Mouse (Mus musculus): ENCODE data around the gene Spin1. TPM values are rescaled to one million over a fixed set of nuclear protein-coding genes. Genes with fewer than 3 reads are reported as not detected.

Gene Spin1
- polyA plus RNA-seq, 1 experiment from 2014 or later = 103 TPM

DNA sequence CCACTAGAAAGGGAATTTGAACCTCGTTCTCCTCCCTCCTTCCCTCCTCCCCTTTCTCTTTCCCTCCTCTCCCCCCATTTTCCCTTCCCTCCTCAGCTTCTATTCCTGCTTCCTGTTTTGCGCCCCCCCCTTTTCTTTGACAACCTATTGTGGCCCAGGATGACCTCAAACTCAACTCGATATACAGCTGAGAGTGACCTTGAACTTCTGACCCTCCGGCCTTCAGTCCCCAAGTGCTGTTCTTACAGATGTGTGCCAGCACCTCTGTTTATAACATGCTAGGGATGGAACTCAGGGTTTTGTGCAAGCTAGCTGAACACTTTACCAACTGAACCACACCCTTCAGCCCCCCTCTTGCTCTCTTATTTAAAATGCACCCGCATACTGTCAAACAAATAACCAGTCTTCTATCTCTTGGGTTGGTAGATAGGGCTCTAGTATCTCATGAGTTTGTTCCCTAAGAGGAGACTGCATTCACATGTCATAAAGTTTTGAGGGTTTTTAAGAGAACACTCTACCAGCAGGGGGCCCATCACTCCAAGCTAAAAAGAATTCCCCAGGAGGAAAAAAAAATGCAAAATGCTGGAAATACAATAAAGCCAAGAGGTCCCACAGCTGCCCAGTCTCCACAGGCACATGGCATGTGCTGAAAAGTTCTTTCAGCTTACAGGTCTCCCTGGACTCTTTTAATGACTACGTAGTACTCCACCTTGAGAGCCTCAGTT is 90.9 kb downstream of the Spin1 start:
- ATAC-seq (ENCODE audit: low FRiP score) (no peak), DNase-seq (ENCODE audit: low spot score, missing footprints) (peak; percentile 78)
- H3K27ac ChIP-seq (ENCODE audit: low read depth, low read length) = no peak overlapping the region
- H3K4me3 ChIP-seq (ENCODE audit: low read depth, low read length) = no peak overlapping the region
- H3K9ac ChIP-seq (ENCODE audit: low read length) = no peak overlapping the region
- H3K4me2 ChIP-seq = no peak overlapping the region
- H3K9me3 ChIP-seq (ENCODE audit: control insufficient read depth, low read length) = no peaks in the 10 kb centered on the region; the same call in 1 of the 2 replicates
- H3K4me1 ChIP-seq (ENCODE audit: control insufficient read depth, insufficient read depth, low read length) = no peaks in the 10 kb centered on the region
- whole genome bisulfite sequencing = 93% methylated on average over 6 of the region's 6 CpGs
- no peaks in the 10 kb centered on the region for H3K36me3 ChIP-seq (ENCODE audit: control insufficient read depth, insufficient read depth, low read length)
- no peaks in the 10 kb centered on the region for H3K27me3 ChIP-seq (ENCODE audit: control insufficient read depth, insufficient read depth, low read length)

DNA sequence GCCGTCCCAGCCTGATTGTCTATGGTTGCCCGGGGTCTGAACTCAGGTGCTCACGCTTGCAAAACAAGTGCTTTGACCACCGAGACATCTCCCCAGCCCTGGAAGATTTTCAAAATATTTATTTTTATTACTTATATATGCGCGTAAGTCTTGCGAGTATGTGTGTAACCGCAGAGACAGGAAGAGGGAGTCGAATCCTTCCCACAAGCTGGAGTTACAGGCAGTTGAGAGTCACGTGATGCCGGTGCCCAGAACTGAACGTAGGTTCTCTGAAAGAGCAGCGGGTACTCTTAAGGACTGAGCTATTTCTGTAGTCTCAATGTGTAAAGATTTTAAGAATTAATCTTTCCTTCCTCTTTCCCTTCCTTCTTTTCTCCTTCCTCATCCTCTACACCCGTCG is 93.2 kb downstream of the Spin1 start:
- Histone ChIP-seq H3K4me2 (no peak overlapping the region), H3K4me3 (ENCODE audit: low read depth, low read length) (no peak overlapping the region), H3K9me3 (ENCODE audit: control insufficient read depth, low read length) (no peaks in the 10 kb centered on the region), H3K36me3 (ENCODE audit: control insufficient read depth, insufficient read depth, low read length) (no peaks in the 10 kb centered on the region), H3K27ac (ENCODE audit: low read depth, low read length) (no peak overlapping the region), H3K9ac (ENCODE audit: low read length) (no peak overlapping the region), H3K4me1 (ENCODE audit: control insufficient read depth, insufficient read depth, low read length) (no peaks in the 10 kb centered on the region), H3K27me3 (ENCODE audit: control insufficient read depth, insufficient read depth, low read length) (no peaks in the 10 kb centered on the region)
- no peak for ATAC-seq (ENCODE audit: low FRiP score)
- WGBS = 91% methylated on average over 15 of the region's 15 CpGs
- no peak for DNase-seq (ENCODE audit: low spot score, missing footprints)

DNA sequence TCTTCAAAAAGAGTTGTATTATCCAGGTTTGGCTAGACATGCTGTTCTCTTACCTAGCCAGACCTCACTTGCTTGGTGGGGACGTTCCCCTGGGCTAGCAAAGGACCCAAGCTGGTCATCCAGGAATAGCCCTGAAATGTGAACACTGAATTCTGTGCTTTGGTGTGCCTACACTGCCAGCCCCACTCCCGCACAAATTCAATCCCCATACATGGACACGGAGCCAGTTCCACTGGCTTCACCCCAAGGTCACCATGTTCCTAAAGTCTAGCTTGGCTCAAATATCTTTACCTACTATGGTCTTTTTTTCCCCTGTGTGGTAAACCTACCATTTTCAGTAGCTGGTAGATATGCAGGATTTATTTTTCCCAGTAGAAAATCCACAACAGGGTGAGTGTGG is 97.0 kb downstream of the Spin1 start:
- WGBS = 89% methylated on average over 3 of the region's 3 CpGs

DNA sequence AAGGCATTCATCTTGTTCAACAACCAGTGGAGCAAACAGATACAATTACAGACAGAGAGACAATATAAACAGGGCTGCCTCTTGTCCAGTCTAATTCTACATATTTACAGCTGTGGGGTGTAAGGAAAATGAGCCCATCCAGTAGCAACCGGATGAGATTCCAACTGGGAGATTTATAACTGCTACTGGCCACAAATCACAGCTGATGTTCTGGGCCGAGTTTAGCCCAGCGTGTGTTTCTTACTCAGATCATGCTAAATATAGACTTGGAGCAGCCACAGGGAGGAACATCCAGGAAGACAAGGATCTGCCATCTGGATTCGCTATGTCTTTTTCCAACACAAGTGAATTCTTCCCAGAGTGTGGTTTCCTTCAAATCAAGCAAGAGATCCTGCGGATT is 97.5 kb downstream of the Spin1 start:
- H3K27ac ChIP-seq (ENCODE audit: low read depth, low read length) = no peak overlapping the region
- no peaks in the 10 kb centered on the region for H3K4me1 ChIP-seq (ENCODE audit: control insufficient read depth, insufficient read depth, low read length)
- 84% methylated on average over 5 of the region's 5 CpGs for WGBS
- no peaks in the 10 kb centered on the region for H3K27me3 ChIP-seq (ENCODE audit: control insufficient read depth, insufficient read depth, low read length)
- H3K36me3 ChIP-seq (ENCODE audit: control insufficient read depth, insufficient read depth, low read length) = no peaks in the 10 kb centered on the region
- DNase-seq (ENCODE audit: low spot score, missing footprints) = peak; percentile 19
- H3K9ac ChIP-seq (ENCODE audit: low read length) = no peak overlapping the region
- no peak overlapping the region for H3K4me2 ChIP-seq
- ATAC-seq (ENCODE audit: low FRiP score) = no peak
- no peaks in the 10 kb centered on the region for H3K9me3 ChIP-seq (ENCODE audit: control insufficient read depth, low read length)
- no peak overlapping the region for H3K4me3 ChIP-seq (ENCODE audit: low read depth, low read length)

More for the DNA sequence above, 97.0 kb downstream of the Spin1 start:
- no peaks in the 10 kb centered on the region for H3K9me3 ChIP-seq (ENCODE audit: control insufficient read depth, low read length)
- H3K4me1 ChIP-seq (ENCODE audit: control insufficient read depth, insufficient read depth, low read length) = no peaks in the 10 kb centered on the region
- no peak overlapping the region for H3K4me2 ChIP-seq
- peak; percentile 45 for DNase-seq (ENCODE audit: low spot score, missing footprints)
- no peaks in the 10 kb centered on the region for H3K36me3 ChIP-seq (ENCODE audit: control insufficient read depth, insufficient read depth, low read length)
- no peak overlapping the region for H3K27ac ChIP-seq (ENCODE audit: low read depth, low read length)
- no peak for ATAC-seq (ENCODE audit: low FRiP score)
- H3K27me3 ChIP-seq (ENCODE audit: control insufficient read depth, insufficient read depth, low read length) = no peaks in the 10 kb centered on the region
- H3K4me3 ChIP-seq (ENCODE audit: low read depth, low read length) = no peak overlapping the region
- no peak overlapping the region for H3K9ac ChIP-seq (ENCODE audit: low read length)

Other genes with a start within 250 kb of the Spin1 start
- 0.29 and 0.51 TPM in 2 replicates for gene Nxnl2, start 70.1 kb downstream of the Spin1 start, polyA plus RNA-seq (2014; fragmentation: Nextera tagmentation; extraction: Ambion mirVana)